Mouse (Mus musculus): ENCODE measurements around the gene Ppt2. TPM values are rescaled to one million over a fixed set of nuclear protein-coding genes. Genes with fewer than 3 reads are reported as not detected.

Gene Ppt2
- polyA plus RNA-seq, 1 experiment: 16.6 TPM

GRCm38 (mm10) chr17:34671151-34672066, 43.1 kb upstream of the Ppt2 start:
- H3K4me3 ChIP-seq (replicated peaks; ENCODE audit: control insufficient read depth, low read depth, low read length): no peak overlapping the region
- no peaks in the 10 kb centered on the region for H3K4me1 ChIP-seq (ENCODE audit: control insufficient read depth, insufficient read depth, low read length)
- 18% methylated on average over 93 of the region's 93 CpGs for WGBS
- no peak for TF ChIP-seq POLR2A (IDR thresholded peaks at IDR 0.05; ENCODE audit: borderline replicate concordance, control insufficient read depth, low read depth, low read length)
- TF ChIP-seq CTCF (IDR thresholded peaks at IDR 0.05; ENCODE audit: control insufficient read depth, insufficient read depth, low read length): no peak
- no peak overlapping the region for H3K27ac ChIP-seq (ENCODE audit: control insufficient read depth, insufficient read depth, low read depth, low read length, poor library complexity)

- Histone ChIP-seq H3K4me3 (replicated peaks; ENCODE audit: control insufficient read depth, low read depth, low read length) (no peak within 1 kb of the TSS), H3K4me1 (ENCODE audit: control insufficient read depth, insufficient read depth, low read length) (no peaks in the 10 kb centered on the region), H3K27ac (ENCODE audit: control insufficient read depth, insufficient read depth, low read depth, low read length, poor library complexity) (no peak within 1 kb of the TSS)
- 55% methylated on average over 7 of the region's 7 CpGs for WGBS
- TF ChIP-seq POLR2A (IDR thresholded peaks at IDR 0.05; ENCODE audit: borderline replicate concordance, control insufficient read depth, low read depth, low read length) (no peak), CTCF (IDR thresholded peaks at IDR 0.05; ENCODE audit: control insufficient read depth, insufficient read depth, low read length) (no peak)
These were observed 41.9 kb upstream of the Ppt2 start, which contains the start of gene Tnxb for GRCm38 (mm10) chr17:34670235-34670634. Gene Tnxb (plus strand): TSS chr17:34670535.

GRCm38 (mm10) chr17:34664472-34664871, 36.2 kb upstream of the Ppt2 start:
- 61% methylated on average over 7 of the region's 7 CpGs for WGBS
- TF ChIP-seq POLR2A (IDR thresholded peaks at IDR 0.05; ENCODE audit: borderline replicate concordance, control insufficient read depth, low read depth, low read length) (no peak), CTCF (IDR thresholded peaks at IDR 0.05; ENCODE audit: control insufficient read depth, insufficient read depth, low read length) (no peak)
- H3K27ac ChIP-seq (ENCODE audit: control insufficient read depth, insufficient read depth, low read depth, low read length, poor library complexity): no peak overlapping the region
- H3K4me3 ChIP-seq (replicated peaks; ENCODE audit: control insufficient read depth, low read depth, low read length): no peak overlapping the region
- H3K4me1 ChIP-seq (ENCODE audit: control insufficient read depth, insufficient read depth, low read length): no peaks in the 10 kb centered on the region

GRCm38 (mm10) chr17:34663558-34663957, 35.2 kb upstream of the Ppt2 start:
- Histone ChIP-seq H3K27ac (ENCODE audit: control insufficient read depth, insufficient read depth, low read depth, low read length, poor library complexity) (no peak overlapping the region), H3K4me1 (ENCODE audit: control insufficient read depth, insufficient read depth, low read length) (no peaks in the 10 kb centered on the region), H3K4me3 (replicated peaks; ENCODE audit: control insufficient read depth, low read depth, low read length) (no peak overlapping the region)
- TF ChIP-seq CTCF (IDR thresholded peaks at IDR 0.05; ENCODE audit: control insufficient read depth, insufficient read depth, low read length) (no peak), POLR2A (IDR thresholded peaks at IDR 0.05; ENCODE audit: borderline replicate concordance, control insufficient read depth, low read depth, low read length) (no peak)
- WGBS: 43% methylated on average over 1 of the region's 1 CpGs

GRCm38 (mm10) chr17:34662978-34663377, 34.7 kb upstream of the Ppt2 start:
- H3K4me3 ChIP-seq (replicated peaks; ENCODE audit: control insufficient read depth, low read depth, low read length): no peak overlapping the region
- no peaks in the 10 kb centered on the region for H3K4me1 ChIP-seq (ENCODE audit: control insufficient read depth, insufficient read depth, low read length)
- 71% methylated on average over 8 of the region's 8 CpGs for WGBS
- no peak overlapping the region for H3K27ac ChIP-seq (ENCODE audit: control insufficient read depth, insufficient read depth, low read depth, low read length, poor library complexity)
- TF ChIP-seq CTCF (IDR thresholded peaks at IDR 0.05; ENCODE audit: control insufficient read depth, insufficient read depth, low read length) (no peak), POLR2A (IDR thresholded peaks at IDR 0.05; ENCODE audit: borderline replicate concordance, control insufficient read depth, low read depth, low read length) (no peak)

GRCm38 (mm10) chr17:34662468-34662867, 34.2 kb upstream of the Ppt2 start:
- H3K4me1 ChIP-seq (ENCODE audit: control insufficient read depth, insufficient read depth, low read length): no peaks in the 10 kb centered on the region
- 72% methylated on average over 1 of the region's 1 CpGs for WGBS
- H3K27ac ChIP-seq (ENCODE audit: control insufficient read depth, insufficient read depth, low read depth, low read length, poor library complexity): no peak overlapping the region
- no peak for TF ChIP-seq POLR2A (IDR thresholded peaks at IDR 0.05; ENCODE audit: borderline replicate concordance, control insufficient read depth, low read depth, low read length)
- TF ChIP-seq CTCF (IDR thresholded peaks at IDR 0.05; ENCODE audit: control insufficient read depth, insufficient read depth, low read length): no peak
- no peak overlapping the region for H3K4me3 ChIP-seq (replicated peaks; ENCODE audit: control insufficient read depth, low read depth, low read length)

- no peak overlapping the region for H3K4me3 ChIP-seq (replicated peaks; ENCODE audit: control insufficient read depth, low read depth, low read length)
- no peaks in the 10 kb centered on the region for H3K4me1 ChIP-seq (ENCODE audit: control insufficient read depth, insufficient read depth, low read length)
- 6% methylated on average over 19 of the region's 19 CpGs for WGBS
- TF ChIP-seq CTCF (IDR thresholded peaks at IDR 0.05; ENCODE audit: control insufficient read depth, insufficient read depth, low read length): no peak
- TF ChIP-seq POLR2A (IDR thresholded peaks at IDR 0.05; ENCODE audit: borderline replicate concordance, control insufficient read depth, low read depth, low read length): no peak
- no peak overlapping the region for H3K27ac ChIP-seq (ENCODE audit: control insufficient read depth, insufficient read depth, low read depth, low read length, poor library complexity)
These were observed 32.8 kb upstream of the Ppt2 start for GRCm38 (mm10) chr17:34661121-34661591.

- Histone ChIP-seq H3K27ac (ENCODE audit: control insufficient read depth, insufficient read depth, low read depth, low read length, poor library complexity) (no peak overlapping the region), H3K4me3 (replicated peaks; ENCODE audit: control insufficient read depth, low read depth, low read length) (no peak overlapping the region), H3K4me1 (ENCODE audit: control insufficient read depth, insufficient read depth, low read length) (no peaks in the 10 kb centered on the region)
- 32% methylated on average over 11 of the region's 11 CpGs for WGBS
- TF ChIP-seq POLR2A (IDR thresholded peaks at IDR 0.05; ENCODE audit: borderline replicate concordance, control insufficient read depth, low read depth, low read length): no peak
- TF ChIP-seq CTCF (IDR thresholded peaks at IDR 0.05; ENCODE audit: control insufficient read depth, insufficient read depth, low read length): no peak
These were observed 32.0 kb upstream of the Ppt2 start for GRCm38 (mm10) chr17:34660259-34660820.

Data from bone marrow, adult 2 months (tissue).